Mouse (Mus musculus) ovary, postnatal 10 days (tissue): ENCODE measurements around the gene Fancd2.
A peak's percentile ranks its signal among the peaks of the same experiment; 100 is the strongest.

Experiments used
- DNase-seq: peaks from one replicate; pipeline ENCODE4 v3.0.0; 2022; ENCODE audit warnings: low spot score

Gene Fancd2

DNA sequence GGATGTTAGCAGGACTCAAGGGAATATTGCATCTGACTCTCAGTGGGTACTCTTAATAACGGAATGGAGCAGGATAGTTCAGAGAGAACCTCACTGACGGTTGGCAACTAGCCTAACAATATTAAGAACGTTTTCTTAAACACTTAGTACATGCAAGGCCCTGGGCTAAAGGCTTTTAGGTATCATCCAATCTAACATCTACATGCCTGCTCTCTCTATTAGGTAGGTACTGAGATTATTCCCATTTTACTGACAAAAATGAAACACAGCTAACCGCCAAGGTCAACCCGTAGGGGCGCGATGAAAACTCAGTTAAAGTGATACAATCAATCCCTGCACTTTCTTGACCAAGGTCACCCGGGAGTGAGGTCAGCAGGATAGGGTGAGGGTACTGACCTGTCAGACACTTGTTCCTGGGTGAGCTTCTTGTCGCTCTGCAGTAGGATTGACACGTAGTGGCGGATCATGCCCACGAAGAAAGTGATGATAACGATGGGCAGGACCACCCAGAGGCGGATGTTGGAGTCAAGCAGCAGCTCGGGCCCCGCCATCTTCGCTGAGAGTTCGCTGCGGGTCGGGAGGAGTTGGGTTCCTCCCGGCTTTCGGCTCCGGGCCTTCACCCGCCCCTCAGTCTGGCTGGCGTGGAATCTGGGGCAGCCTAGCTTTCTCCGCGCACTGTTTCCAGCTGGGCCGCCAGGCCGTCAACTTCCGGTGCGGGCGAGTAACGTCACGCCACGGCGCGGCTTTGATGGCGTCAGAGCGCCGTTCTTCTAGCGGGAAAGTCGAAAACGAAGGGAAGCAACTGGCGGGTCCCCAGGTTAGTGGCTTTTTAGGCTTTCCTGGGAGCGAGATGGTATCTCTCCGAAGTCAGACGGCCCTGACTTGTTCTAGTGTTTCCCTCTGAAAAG, at the start of gene Fancd2, which contains the start of gene Emc3:
Gene Fancd2, plus strand, starts transcription at position 751 of the 908 bp plus-strand sequence.
Gene Emc3, minus strand, starts transcription at position 721 of the 908 bp plus-strand sequence.
- DNase-seq = peak; percentile 96

DNA sequence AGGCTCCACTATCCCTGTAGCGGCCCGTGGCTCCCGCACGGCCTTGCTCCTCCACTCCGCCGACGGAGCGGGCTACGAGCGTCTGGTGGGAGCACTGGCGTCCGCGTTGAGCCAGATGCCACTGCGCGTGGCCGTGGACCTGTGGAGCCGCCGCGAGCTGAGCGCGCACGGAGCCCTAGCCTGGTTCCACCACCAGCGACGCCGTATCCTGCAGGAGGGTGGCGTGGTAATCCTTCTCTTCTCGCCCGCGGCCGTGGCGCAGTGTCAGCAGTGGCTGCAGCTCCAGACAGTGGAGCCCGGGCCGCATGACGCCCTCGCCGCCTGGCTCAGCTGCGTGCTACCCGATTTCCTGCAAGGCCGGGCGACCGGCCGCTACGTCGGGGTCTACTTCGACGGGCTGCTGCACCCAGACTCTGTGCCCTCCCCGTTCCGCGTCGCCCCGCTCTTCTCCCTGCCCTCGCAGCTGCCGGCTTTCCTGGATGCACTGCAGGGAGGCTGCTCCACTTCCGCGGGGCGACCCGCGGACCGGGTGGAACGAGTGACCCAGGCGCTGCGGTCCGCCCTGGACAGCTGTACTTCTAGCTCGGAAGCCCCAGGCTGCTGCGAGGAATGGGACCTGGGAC, 48.9 kb upstream of the Fancd2 start:
- no peak for DNase-seq

DNA sequence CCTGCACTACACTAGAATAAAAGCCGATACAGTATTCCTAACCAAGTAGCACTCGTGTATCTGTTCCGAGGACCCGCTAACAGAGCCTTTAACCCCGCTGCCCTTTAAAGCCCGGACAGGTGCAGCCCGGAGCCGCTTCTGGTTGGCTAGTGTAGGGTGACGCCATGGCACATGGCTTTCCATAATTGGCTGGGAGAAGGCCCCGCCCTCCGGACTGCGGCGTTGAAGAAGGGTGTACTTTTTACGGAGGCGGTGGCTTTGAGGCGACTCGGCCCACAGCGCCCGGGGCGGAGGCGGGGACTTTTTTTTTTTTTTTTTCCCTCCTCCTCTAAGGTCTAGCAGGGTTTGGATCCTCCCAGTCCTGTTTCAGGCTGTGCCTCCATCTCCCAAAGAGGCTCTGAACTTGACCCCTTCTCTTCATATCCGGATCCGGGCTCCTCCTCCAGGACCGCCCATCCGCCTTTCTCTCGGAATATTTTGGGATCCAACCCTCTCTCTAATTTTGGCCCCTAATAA, 48.3 kb upstream of the Fancd2 start, which contains the start of gene Creld1:
Gene Creld1, plus strand, starts transcription at position 198 of the 516 bp plus-strand sequence.
- peak; percentile 70 for DNase-seq

DNA sequence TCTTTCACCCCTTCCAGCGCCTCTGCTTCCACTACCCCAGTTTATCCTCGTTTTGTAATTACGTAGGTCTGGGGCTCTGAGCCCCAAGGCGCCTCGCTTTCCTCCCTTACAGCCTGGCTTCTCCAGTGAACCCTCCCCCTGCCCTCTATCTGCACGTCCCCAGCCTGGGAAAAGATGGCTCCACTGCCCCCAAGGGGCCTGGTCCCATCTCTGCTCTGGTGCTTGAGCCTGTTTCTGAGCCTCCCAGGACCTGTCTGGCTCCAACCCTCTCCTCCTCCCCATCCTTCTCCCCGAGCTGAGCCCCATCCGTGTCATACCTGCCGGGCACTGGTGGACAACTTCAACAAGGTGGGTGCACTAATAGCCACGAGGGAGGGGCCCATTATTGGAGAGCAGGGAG, 47.8 kb upstream of the Fancd2 start:
- DNase-seq = no peak

DNA sequence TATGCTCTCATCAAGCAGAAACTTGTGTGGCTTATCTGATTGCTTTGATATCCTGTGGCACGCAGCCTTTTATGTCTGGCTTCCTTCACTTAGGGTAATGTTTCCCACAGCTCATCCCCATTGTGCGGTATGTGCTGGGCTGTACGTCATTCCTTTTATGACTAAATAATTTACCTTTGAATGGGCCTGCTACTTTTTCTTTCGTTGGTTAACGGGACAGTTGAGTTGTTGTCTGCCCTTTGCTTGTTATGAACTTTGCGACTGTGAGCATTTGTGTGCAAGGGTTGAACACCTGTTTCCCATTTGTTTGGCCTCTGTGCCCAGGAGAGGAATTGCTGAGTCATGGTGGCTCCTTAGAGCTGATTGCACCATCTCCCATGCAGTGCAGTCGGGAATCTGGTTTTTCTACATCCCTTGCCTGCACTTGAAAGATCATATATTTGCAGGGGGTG, 44.3 kb upstream of the Fancd2 start:
- no peak for DNase-seq

DNA sequence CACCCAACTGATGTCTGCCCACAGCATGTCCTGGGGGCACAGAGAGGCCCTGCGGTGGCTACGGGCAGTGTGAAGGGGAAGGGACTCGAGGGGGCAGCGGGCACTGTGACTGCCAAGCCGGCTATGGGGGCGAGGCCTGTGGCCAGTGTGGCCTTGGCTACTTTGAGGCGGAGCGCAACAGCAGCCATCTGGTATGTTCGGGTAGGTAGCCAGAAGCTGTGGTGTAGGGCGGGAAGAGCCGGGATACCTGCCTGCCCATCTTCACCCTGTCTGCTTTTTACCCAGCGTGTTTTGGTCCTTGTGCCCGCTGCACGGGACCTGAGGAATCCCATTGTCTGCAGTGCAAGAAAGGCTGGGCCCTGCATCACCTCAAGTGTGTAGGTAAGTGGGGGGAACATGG, 42.1 kb upstream of the Fancd2 start:
- DNase-seq = no peak

DNA sequence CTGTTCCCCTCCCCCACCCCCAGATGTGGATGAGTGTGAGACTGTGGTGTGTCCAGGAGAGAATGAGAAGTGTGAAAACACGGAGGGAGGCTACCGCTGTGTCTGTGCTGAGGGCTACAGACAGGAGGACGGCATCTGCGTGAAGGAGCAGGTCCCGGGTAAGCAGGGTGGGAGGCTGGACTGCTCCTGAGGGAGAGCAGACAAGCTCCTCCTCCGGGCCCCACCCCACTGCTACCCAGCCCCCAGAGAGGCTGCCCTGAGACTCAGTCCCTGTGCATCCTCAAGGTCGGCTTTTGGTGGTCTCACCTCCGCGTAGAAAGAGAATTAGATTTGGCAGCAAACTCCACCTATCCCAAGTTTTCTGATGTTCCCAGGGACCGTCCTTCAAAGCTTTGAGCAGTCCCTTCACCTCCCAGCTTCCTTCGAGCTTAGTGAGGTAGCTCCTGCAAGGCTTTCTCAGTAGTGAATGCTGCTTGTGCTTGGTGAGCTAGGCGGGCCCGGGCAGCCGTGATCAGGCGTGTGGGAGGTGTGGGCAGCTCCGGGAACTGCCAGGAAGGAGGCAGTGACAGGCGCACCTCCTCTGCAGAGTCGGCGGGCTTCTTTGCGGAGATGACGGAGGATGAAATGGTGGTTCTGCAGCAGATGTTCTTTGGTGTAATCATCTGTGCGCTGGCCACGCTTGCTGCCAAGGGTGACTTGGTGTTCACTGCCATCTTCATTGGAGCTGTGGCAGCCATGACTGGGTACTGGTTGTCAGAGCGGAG, 39.2 kb upstream of the Fancd2 start:
- no peak for DNase-seq

DNA sequence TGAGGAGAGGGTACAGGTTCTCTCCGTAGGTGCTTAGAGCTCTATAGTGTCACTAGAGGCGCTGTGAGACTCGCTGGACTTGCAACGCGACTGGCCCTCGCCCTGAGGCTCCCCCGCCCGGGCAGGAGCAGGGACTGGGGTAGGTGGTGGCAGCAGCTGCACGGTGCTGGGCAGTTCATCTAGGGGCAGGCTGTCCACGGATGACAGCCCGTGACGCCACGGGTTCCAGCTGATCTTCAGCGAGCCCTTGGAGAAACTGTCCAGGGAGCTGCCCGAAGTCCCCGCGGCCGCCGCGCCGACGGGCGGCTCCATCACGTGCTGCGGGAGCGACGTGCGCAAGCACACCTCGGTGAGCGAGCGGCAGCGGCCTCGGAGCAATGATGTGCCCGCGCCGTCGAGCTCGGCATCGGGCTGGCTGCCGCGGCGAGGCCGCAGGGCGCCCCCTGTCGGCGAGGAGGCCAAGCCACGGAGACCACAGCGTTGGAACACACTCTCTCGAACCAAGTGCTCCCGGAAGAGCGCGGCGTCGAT, 37.2 kb upstream of the Fancd2 start:
- peak; percentile 60 for DNase-seq

DNA sequence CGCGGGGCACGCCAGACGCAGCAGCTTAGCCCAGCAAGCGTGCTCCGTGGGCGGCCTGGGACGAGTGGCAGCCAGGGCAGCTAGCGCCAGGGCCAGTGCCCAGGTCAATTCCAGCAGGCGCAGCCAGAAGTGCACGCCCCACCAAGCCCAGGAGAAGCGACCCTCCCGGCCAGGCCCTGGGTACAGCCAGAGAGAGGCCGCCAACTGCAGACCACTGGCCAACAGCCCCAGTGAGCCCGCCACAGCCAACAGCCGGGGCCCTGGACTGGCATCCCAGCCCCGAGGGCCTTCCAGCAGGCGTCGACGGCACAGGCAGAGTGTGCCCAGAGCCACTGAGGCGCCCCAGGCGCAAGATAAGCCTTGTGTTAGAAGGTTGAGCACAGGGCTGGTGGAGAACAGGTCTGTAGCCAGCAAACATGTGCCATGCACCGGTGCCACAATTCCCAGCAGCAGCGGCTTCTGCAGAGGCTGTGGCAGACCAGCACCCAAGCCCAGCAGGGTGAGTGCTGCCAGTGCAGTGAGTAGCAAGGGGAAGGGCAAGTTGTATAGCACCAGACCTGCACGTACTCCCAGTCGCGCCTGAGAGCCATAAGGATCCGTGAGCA, 36.3 kb upstream of the Fancd2 start:
- DNase-seq = no peak

DNA sequence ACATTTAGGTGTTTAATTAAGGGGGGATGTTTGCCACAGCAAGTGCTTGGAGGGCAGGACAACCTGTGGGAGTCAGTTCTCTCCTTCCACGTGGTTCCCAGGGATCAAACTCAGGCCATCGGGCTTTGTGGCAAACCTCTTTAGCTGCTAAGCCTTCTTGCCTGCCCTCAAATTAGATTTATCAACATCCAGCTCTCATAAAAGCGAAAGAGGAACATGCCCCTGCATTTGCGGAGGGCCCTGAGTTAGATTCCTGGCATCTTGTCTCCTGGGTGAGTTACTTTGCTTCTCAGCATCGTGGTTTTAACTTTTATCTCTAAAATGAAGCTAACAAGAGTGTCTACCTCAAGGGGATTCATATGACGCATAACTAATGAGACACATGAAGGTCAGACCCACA, 32.1 kb upstream of the Fancd2 start:
- DNase-seq = no peak

DNA sequence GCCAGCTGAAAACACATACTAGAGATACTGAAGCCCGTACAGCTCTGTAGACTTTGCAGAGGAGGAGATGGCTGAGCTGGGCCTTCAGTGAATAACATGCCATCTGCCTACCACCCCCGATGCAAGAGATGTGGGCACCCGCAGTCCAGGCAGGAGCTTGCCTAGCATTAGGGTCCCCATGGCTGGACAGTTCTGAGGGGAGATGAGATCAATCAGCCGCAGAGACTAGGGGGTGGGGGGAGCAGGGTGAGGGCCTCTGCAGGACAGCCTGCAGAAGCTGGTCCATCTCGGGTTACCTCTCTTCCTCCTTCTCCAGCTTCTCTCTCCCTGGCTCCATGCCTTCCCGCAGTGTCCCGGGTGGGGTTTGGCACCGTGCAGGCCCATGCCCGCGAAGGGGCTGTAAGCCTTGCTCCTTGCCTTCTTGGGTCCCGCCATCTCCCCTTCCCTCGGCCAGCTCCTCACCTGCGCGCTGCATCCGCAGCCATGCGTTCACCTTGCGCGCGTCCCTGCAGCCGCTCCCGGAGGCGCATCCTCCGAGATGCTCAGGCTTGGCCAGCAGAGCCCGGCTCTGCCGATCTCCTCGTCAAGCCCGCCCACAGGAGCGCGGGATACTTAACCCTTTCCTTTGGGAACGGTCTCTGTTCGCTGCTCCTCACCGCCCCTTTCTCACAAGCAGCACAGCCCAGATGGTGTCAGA, 29.9 kb upstream of the Fancd2 start, which contains the start of gene Prrt3:
Gene Prrt3, minus strand, starts transcription at position 544 of the 697 bp plus-strand sequence.
- DNase-seq = no peak

DNA sequence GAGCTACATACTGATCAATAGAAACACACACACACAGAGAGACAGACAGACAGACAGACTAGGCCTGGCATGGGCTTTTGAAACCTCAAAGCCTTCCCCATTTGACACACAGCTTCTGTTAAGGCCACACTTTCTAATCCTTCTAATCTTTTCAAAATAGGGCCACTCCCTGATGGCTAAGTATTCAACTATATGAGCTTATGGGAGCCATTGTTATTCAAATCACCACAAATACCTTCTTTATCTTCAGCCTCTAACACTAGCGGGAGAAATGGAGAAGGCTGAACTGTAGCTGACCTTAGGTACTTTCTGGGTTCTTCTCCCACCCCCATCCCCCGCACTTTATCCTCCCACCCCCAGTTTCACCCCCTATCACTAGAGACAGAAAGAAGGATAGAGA, 28.7 kb upstream of the Fancd2 start:
- no peak for DNase-seq

DNA sequence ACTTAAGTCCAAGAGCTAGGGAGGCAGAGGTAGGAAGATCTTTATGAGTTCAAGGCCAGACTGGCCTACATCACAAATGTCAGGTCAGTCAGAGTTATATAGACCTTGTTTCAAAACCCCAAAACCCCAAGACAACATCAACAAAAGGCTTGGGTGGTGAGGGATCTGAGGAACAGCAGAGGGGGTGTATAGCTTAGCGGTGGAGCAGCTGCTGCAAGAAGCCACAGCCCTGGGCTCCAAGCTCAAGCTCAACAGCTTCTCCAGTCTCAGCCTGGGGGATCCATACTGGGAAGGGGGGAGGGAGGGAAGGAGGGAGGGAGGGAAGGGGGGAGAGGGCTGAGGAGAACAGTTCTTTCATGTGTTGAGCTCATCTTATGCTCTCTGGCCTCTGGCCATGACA, 25.8 kb upstream of the Fancd2 start:
- no peak for DNase-seq

DNA sequence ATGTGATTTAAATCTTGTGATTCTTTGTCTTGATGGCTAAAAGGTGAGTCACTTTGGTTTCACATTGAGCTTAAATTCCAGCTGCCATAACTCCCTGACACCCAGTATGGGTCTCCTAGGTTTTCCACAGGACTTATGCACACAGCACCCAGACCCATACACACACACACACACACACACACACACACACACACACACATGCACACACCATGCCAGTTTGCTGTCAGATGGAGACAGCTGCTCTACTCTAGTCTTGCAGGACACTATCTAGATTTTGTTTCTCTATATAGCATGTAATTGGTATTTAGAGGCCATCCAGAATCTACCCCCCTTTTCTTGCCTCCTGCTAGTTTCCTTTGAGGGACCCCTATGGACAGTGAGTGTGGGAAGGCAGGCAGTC, 24.4 kb upstream of the Fancd2 start:
- DNase-seq = no peak

DNA sequence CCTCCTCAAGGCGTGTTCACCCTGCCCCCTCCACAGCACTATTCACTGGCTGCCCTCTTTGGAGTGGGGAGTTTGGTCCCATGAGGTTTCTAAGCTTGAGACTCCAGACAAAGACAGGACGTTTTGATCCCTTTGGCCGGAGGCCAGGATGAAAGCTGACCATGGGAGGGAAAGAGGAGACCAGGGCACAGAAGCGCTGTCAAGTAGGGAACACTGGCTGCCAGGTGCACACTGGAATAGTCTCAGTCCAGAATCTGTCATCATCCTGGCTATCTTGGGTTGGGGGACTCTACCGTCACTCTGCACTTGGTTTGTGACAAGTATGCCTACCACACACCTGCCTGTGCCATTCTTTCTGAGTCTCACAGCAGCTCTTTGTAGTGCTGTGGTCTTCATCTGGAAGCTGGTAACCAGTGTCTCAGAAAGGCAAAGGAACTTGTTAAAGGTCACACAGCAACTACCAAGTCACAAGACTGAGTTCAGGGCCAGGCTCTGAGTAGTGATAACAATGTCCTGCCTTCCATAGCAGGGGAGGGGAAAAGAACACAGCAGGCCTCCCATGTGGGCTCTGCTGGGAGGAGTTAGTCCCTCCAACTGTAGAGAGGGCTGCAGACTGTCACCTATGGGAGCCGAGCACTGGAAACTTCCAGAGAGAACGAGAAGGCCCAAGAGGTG, 23.1 kb upstream of the Fancd2 start:
- DNase-seq = no peak

DNA sequence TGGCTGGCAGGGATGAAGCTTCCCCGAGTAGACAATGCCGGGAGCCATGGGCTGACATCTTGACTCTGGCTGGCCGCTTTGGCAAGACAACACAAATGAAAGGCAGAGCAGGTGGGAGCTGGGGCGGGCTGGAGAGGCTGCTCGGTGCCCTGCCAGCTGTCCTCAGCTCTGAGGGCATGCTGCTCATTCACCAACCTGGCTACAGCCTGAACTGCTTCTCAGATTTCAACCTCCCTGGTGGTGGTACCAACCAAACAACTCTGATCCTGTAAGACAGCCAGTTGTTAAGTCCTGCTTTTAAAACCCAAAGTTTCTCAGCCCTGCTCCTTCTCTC, 22.6 kb upstream of the Fancd2 start:
- DNase-seq = no peak

DNA sequence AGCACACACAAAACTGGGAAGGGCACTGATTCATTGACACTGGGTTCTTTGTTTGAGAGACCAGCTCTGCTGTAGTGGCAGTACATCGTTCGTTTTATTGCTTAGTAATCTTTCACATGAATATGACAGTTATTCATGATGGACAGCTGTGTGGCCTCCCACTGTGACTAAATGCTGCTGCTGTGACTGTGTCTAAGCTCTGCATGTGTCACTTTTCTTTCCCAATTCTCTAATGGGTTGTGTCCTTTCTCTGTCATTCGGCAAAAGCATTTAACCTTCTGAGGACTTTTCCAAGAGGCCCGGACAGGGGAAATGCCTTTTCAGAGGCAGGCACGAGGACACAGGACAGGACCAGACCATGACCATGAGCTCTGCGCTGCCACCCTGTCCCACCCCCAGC, 17.5 kb upstream of the Fancd2 start:
- DNase-seq = no peak

DNA sequence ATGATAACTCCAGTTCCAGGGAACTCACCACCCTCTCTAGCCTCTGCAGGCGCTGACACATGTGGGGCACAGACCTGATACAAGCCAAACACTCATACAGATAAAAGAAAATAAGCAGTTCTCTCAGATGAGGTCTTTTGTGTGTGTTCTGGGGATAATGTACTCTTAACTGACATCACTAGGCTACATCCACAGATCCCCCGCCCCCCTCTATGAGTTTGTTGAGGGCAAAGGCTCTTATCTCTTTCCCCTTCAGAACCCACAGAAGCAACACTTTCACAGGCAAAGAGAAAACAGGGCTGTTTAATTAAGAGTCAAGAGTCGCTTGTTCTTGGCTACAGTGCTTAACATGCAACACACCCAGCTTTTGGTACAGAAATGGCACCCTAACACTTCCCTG, 16.9 kb upstream of the Fancd2 start:
- no peak for DNase-seq

DNA sequence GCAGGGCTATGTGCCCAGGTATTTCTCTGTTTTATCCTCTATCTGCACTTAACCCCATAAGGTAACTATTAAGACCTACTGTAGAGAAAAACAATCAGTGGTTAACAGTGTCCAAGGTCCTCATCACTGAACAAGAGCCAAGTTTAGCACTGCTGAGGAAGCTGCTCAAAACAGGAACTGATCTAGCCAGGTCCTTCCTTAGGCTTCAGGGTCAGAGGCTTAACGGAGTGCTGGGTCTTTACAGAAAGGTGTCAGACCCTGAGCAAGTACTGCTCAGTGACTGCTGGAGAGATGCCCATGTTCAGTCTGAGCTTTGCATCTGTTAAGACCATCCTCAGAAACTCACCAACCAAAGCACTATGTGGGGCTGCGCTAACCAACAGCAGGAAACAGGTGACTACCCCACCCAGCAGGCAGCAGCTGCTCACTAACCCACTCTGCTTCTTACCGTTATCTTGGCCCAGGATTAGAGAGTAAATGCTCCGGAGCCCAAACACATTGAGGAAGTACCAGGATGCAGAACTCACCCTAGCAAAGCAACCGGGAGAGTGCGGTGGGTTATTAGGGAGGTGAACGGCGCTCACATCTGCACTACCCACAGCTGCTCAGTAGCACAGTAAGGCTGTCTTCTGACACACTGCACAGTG, 13.9 kb upstream of the Fancd2 start:
- DNase-seq = no peak

DNA sequence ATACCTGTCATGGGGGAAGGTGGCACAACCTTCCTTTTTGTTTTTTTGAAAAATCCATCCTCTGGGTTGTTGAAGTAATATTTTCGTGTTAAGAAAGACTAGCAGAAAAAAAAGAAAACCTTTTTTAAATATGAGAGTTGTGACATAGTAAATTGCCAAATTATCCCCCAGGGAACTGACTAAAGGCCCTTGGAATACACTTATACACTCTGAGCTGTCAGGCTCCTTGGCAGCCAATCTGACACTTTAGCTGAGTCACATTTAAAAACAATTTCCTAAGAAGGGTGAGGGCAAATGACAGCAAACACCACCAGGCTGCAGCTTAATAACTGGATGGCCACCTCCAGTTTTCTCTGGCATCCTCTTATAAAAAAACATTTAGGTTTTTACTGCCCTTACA, 9.2 kb upstream of the Fancd2 start:
- DNase-seq = no peak
